Comparison of ENCODE assay signal across 25 mouse cellular contexts in genomic region chr14:85160396-85160795, GRCm38 (mm10).
DNase-seq lines count a peak whose midpoint lies in the region; ATAC-seq and TF ChIP-seq lines count a peak whose summit lies in the region.
"Had no signal": no experiment of that assay in that cellular context is flagged by ENCODE, and none has a peak within 500 bp of the region (broad histone marks: within the 10 kb centered on the region; RNA-seq: fewer than 3 reads in every experiment).

No protein-coding gene starts in this region.

- H3K9ac ChIP-seq in hindbrain, postnatal 0 days (replicated peaks; ENCODE audit: low read length), result no peak overlapping the region
- H3K9ac ChIP-seq in hindbrain, embryonic 12.5 days, result no peak overlapping the region
- H3K9ac ChIP-seq in lung, embryonic 14.5 days, result no peak overlapping the region
- H3K9ac ChIP-seq: embryonic facial prominence, embryonic 12.5 days; forebrain, embryonic 13.5 days; forebrain, embryonic 15.5 days; forebrain, postnatal 0 days had no signal

- TF ChIP-seq CTCF in hindbrain, postnatal 0 days (IDR thresholded peaks at IDR 0.05; ENCODE audit: low read depth), result no peak
- no peak for TF ChIP-seq CTCF in lung, embryonic 14.5 days (IDR thresholded peaks at IDR 0.05; ENCODE audit: low read depth)

- H3K36me3 ChIP-seq in hindbrain, postnatal 0 days (ENCODE audit: insufficient read depth, low read length), result no peaks in the 10 kb centered on the region
- no peaks in the 10 kb centered on the region for H3K36me3 ChIP-seq in hindbrain, embryonic 12.5 days
- H3K36me3 ChIP-seq in lung, embryonic 14.5 days (ENCODE audit: insufficient read depth), result no peaks in the 10 kb centered on the region
- H3K36me3 ChIP-seq: embryonic facial prominence, embryonic 10.5 days; embryonic facial prominence, embryonic 12.5 days; forebrain, embryonic 15.5 days; G1E had no signal

- no peaks in the 10 kb centered on the region for H3K4me1 ChIP-seq in hindbrain, postnatal 0 days (ENCODE audit: insufficient read depth, low read length)
- no peaks in the 10 kb centered on the region for H3K4me1 ChIP-seq in hindbrain, embryonic 12.5 days
- no peaks in the 10 kb centered on the region for H3K4me1 ChIP-seq in lung, embryonic 14.5 days (ENCODE audit: insufficient read depth)
- H3K4me1 ChIP-seq: embryonic facial prominence, embryonic 10.5 days; embryonic facial prominence, embryonic 12.5 days; forebrain, embryonic 13.5 days; forebrain, embryonic 15.5 days had no signal

- WGBS in hindbrain, postnatal 0 days, result 58% methylated on average over 3 of the region's 3 CpGs
- WGBS in hindbrain, embryonic 12.5 days, result 87% methylated on average over 3 of the region's 3 CpGs
- 71% methylated on average over 3 of the region's 3 CpGs for WGBS in lung, embryonic 14.5 days

- peak; percentile 52 to 59 for DNase-seq in cerebellum, postnatal 10 days
- no peak for DNase-seq in cerebellum, adult 9-11 months
- peak; percentile 4 for DNase-seq in hindbrain, postnatal 0 days (ENCODE audit: low spot score)
- DNase-seq in lung, embryonic 14.5 days, result peak; percentile 2
- no peak for DNase-seq in lung, adult 18-20 months
- DNase-seq in brain, adult 2 months (ENCODE audit: low read depth, low spot score), result peak; percentile 8
- no peak for DNase-seq in retina, embryonic 14.5 days (ENCODE audit: low spot score)
- DNase-seq: adrenal gland, adult 8-10 months; adrenal gland, postnatal 14 days; adrenal gland, postnatal 36 days; B cell, adult 2 months; cerebellum, adult 11-12 months; cerebellum, adult 2 months; cerebellum, postnatal 25 days; forebrain, postnatal 0 days had no signal

- no peak for ATAC-seq in hindbrain, postnatal 0 days
- ATAC-seq in hindbrain, embryonic 12.5 days (ENCODE audit: low FRiP score), result no peak
- no peak for ATAC-seq in lung, embryonic 14.5 days (ENCODE audit: insufficient read depth)
- ATAC-seq: activated CD4-positive, CD25-positive, alpha-beta regulatory T cell, adult 4 months; CD4-positive, CD25-positive, alpha-beta regulatory T cell, adult 4 months; forebrain, embryonic 13.5 days; forebrain, embryonic 15.5 days; forebrain, postnatal 0 days; Patski had no signal

- no peak overlapping the region for H3K27ac ChIP-seq in hindbrain, postnatal 0 days
- H3K27ac ChIP-seq in hindbrain, embryonic 12.5 days, result no peak overlapping the region
- H3K27ac ChIP-seq in lung, embryonic 14.5 days (ENCODE audit: low read depth), result no peak overlapping the region
- H3K27ac ChIP-seq: embryonic facial prominence, embryonic 10.5 days; embryonic facial prominence, embryonic 12.5 days; forebrain, embryonic 13.5 days; forebrain, embryonic 15.5 days had no signal

- H3K27me3 ChIP-seq in hindbrain, postnatal 0 days (ENCODE audit: insufficient read depth, low read length), result no peaks in the 10 kb centered on the region
- H3K27me3 ChIP-seq in hindbrain, embryonic 12.5 days, result no peaks in the 10 kb centered on the region
- no peaks in the 10 kb centered on the region for H3K27me3 ChIP-seq in lung, embryonic 14.5 days (ENCODE audit: insufficient read depth, low read length)
- H3K27me3 ChIP-seq: CH12.LX; embryonic facial prominence, embryonic 12.5 days; forebrain, embryonic 13.5 days; forebrain, embryonic 15.5 days; Patski had no signal

- H3K4me2 ChIP-seq in hindbrain, postnatal 0 days (ENCODE audit: low read depth, low read length), result no peak overlapping the region
- no peak overlapping the region for H3K4me2 ChIP-seq in hindbrain, embryonic 12.5 days (replicated peaks)
- H3K4me2 ChIP-seq in lung, embryonic 14.5 days, result no peak overlapping the region
- H3K4me2 ChIP-seq: embryonic facial prominence, embryonic 12.5 days; forebrain, embryonic 13.5 days; forebrain, embryonic 15.5 days had no signal

- no peak overlapping the region for H3K4me3 ChIP-seq in hindbrain, postnatal 0 days (ENCODE audit: low read length)
- no peak overlapping the region for H3K4me3 ChIP-seq in hindbrain, embryonic 12.5 days
- no peak overlapping the region for H3K4me3 ChIP-seq in lung, embryonic 14.5 days (ENCODE audit: low read depth, low read length)
- H3K4me3 ChIP-seq: embryonic facial prominence, embryonic 10.5 days; embryonic facial prominence, embryonic 12.5 days; forebrain, embryonic 13.5 days; forebrain, embryonic 15.5 days had no signal

- no peaks in the 10 kb centered on the region for H3K9me3 ChIP-seq in hindbrain, postnatal 0 days (ENCODE audit: low read length)
- H3K9me3 ChIP-seq in hindbrain, embryonic 12.5 days (replicated peaks), result no peaks in the 10 kb centered on the region
- no peaks in the 10 kb centered on the region for H3K9me3 ChIP-seq in lung, embryonic 14.5 days (ENCODE audit: low read depth, low read length)
- H3K9me3 ChIP-seq: embryonic facial prominence, embryonic 10.5 days; embryonic facial prominence, embryonic 12.5 days; forebrain, embryonic 13.5 days; forebrain, embryonic 15.5 days had no signal

Comparison
In these comparisons a context has a peak if more than half of its experiments do, and no peak if none do; other contexts are left out.
1. DNase-seq: peak in cerebellum, postnatal 10 days (2 of 2), hindbrain, postnatal 0 days (single experiment), lung, embryonic 14.5 days (single experiment) and brain, adult 2 months (single experiment); none in cerebellum, adult 9-11 months (single experiment), lung, adult 18-20 months (0 of 2) and retina, embryonic 14.5 days (single experiment).